Mouse (Mus musculus) skeletal muscle tissue, adult 2 months (tissue): ENCODE data around the gene Snx5.

Experiments
- DNase-seq: peaks from one replicate; pipeline ENCODE4 v3.0.0-alpha.2; 2012; ENCODE audit warnings: low read depth, low spot score

Gene Snx5

DNA sequence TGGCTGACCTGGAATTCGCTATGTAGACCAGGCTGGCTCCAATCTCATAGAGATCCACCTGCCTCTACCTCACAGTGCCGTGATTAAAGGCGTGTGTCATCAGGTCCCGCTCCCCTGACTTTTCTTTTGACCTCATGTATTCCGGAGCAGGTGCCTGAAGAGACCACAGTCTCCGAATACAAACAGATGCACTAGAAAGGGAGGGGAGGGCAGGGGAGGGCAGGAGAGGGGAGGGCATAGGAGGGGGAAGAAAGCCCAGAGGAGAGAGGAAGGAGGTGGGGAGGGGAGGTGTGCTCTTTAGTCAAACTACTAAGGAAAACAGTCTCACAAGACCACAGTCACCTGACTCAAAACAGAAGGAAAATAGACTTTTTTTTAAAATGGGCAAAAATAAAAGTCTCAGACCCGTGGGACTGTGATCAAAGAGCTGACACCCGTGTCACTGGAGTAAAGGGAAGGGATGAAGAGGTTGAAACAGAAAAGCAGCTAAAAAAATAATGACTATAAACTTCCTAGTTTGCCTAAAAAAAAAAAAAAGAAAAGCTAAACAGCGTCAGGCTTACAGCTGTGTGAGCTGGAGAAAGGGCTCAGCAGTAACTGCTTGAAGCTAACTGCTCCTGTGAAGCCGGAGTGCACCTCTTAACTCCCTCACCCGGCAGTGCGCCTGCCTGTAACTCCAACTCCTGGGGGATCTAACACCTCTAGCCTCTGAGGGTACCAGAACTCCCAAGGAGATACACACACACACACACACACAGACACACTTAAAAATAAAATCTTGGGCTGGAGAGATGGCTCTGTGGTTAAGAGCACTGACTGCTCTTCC is 42.0 kb downstream of the Snx5 start:
- DNase-seq, result no peak

- DNase-seq, result no peak
Measured at GRCm38 (mm10) chr2:144226906-144227586, 43.7 kb downstream of the Snx5 start.

GRCm38 (mm10) chr2:144224351-144224750 is 46.4 kb downstream of the Snx5 start:
- no peak for DNase-seq

GRCm38 (mm10) chr2:144215601-144216000 is 55.1 kb downstream of the Snx5 start:
- DNase-seq, result no peak

- no peak for DNase-seq
Measured at GRCm38 (mm10) chr2:144215195-144215594, 55.5 kb downstream of the Snx5 start.

DNA sequence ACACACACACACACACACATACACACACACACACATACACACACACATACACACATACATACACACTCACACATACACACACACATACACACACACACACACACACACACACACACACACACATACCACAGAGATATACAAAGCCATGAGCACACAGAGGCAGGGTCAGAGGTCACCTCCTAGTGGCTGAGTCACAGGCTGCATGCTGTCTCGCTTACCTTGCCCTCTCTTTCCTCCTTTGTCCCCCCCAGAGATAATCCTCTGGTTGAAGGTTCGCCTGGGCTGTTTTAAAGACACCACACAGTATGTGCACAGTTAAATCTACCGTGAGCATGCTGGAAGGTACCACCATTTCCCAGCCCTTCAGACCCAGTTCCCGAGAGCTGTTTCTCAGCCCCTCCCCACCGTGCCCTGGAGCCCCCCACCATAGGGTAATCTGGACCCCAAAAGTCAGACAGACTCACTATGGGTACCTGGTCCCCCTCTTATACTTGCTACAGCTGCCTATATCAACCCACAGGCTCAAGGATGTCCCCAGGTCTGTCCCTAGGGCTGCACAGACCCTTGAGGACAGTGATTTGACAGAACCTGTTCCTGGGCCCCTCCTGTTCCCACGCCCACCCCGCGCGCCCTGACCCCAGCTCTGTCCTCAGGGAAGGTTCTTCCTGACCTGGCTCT is 56.1 kb downstream of the Snx5 start:
- DNase-seq, result no peak

- no peak for DNase-seq
Measured at GRCm38 (mm10) chr2:144213803-144214202, 56.9 kb downstream of the Snx5 start.

GRCm38 (mm10) chr2:144209425-144209824 is 61.3 kb downstream of the Snx5 start:
- no peak for DNase-seq

DNA sequence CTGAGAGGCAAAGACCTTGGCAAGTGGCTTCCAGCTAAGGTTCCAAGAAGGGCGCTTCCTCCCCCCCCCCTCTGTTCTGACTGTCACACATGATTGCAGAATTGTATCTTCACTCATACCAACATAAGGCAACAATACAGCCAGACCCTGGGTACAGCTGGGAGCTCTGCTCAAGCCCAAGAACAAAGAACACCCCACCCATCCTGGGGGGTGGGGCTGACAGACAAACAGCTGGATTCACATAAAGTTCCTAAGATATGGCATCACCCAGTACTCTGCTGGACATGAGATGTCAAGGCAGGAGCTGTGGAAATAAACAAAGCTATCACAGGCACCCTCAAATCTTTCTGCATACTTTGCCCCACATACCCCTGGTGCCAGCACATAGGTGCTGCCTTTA is 63.3 kb downstream of the Snx5 start:
- no peak for DNase-seq

GRCm38 (mm10) chr2:144203001-144203400 is 67.7 kb downstream of the Snx5 start:
- DNase-seq, result no peak

- DNase-seq, result no peak
Measured at GRCm38 (mm10) chr2:144202567-144202966, 68.1 kb downstream of the Snx5 start.

DNA sequence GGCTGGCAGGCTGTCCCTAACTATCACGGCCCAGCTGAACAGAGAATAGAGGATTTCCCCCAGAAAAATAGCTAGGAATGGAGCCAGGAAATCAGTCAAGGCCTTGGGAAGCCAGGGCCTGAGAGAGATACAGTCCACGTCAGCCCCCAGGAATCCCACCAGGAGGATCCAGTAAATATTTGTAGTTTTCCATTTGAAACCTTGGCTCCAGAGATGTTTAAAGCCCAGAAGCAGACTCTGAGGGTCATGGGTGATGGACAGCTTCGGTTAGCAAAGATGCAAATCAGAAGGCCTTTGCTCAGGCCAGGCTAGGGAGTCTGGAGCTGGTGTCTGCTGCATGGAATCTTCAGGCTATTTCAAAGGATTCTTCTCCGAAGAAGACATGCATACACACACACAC is 68.6 kb downstream of the Snx5 start:
- no peak for DNase-seq
